Mouse (Mus musculus): ENCODE results near the gene Dnmt1. TPM values are rescaled to one million over a fixed set of nuclear protein-coding genes. Genes with fewer than 3 reads are reported as not detected.

Dnmt1 gene
- polyA plus RNA-seq, 2 experiments = 43.1 to 55.9 TPM

- H3K4me1 ChIP-seq (replicated peaks; ENCODE audit: control insufficient read depth in 2 of 2, insufficient read depth in 2 of 2, low read length in 1 of 2) = peaks cover 4 to 6% of the 10 kb centered on the region in 2 experiments
- peak overlapping the region; percentile 77 for H3K9ac ChIP-seq (replicated peaks)
- WGBS (ENCODE audit: insufficient replicate concordance) = under 1% methylated on average over 69 of the region's 69 CpGs
- peak; percentile 95 to 97 (median 96) for DNase-seq (ENCODE audit: low read depth in 3 of 3, low spot score in 3 of 3)
- TF ChIP-seq EP300 (IDR thresholded peaks at IDR 0.05; ENCODE audit: low read depth) = no peak
- peak; percentile 92 for TF ChIP-seq CTCF (IDR thresholded peaks at IDR 0.05; ENCODE audit: low read depth)
- no peaks in the 10 kb centered on the region for H3K9me3 ChIP-seq (ENCODE audit: control insufficient read depth, low read length)
- peak; percentile 94 for ATAC-seq (ENCODE audit: insufficient read depth)
- peak overlapping the region; percentile 81 for H3K27ac ChIP-seq
- H3K4me3 ChIP-seq (ENCODE audit: insufficient read depth in 1 of 2, low read depth in 2 of 2, low read length in 2 of 2) = peak overlapping the region; percentile 47 to 57
- no peaks in the 10 kb centered on the region for H3K27me3 ChIP-seq (ENCODE audit: control insufficient read depth, insufficient read depth, low read length)
- H3K36me3 ChIP-seq (replicated peaks; ENCODE audit: control insufficient read depth, insufficient read depth, low read depth) = no peaks in the 10 kb centered on the region
- peak overlapping the region; percentile 92 for H3K4me2 ChIP-seq (ENCODE audit: low read depth)
Measured at GRCm38 (mm10) chr9:20878041-20878709, 81.5 kb downstream of the Dnmt1 start.

- H3K9ac ChIP-seq (replicated peaks) = peak overlapping the region; percentile 49
- no peaks in the 10 kb centered on the region for H3K36me3 ChIP-seq (replicated peaks; ENCODE audit: control insufficient read depth, insufficient read depth, low read depth)
- TF ChIP-seq CTCF (IDR thresholded peaks at IDR 0.05; ENCODE audit: low read depth) (peak; percentile 25; the same call in 1 of the 2 replicates), EP300 (IDR thresholded peaks at IDR 0.05; ENCODE audit: low read depth) (no peak)
- 29% methylated on average over 14 of the region's 14 CpGs for WGBS (ENCODE audit: insufficient replicate concordance)
- ATAC-seq (ENCODE audit: insufficient read depth) (no peak), DNase-seq (ENCODE audit: low read depth in 3 of 3, low spot score in 3 of 3) (no peak)
- H3K4me1 ChIP-seq (replicated peaks; ENCODE audit: control insufficient read depth in 2 of 2, insufficient read depth in 2 of 2, low read length in 1 of 2) = peaks cover 4 to 6% of the 10 kb centered on the region in 2 experiments
- peak overlapping the region; percentile 28 to 57 for H3K4me3 ChIP-seq (ENCODE audit: insufficient read depth in 1 of 2, low read depth in 2 of 2, low read length in 2 of 2)
- H3K4me2 ChIP-seq (ENCODE audit: low read depth) = peak overlapping the region; percentile 92
- no peaks in the 10 kb centered on the region for H3K9me3 ChIP-seq (ENCODE audit: control insufficient read depth, low read length)
- H3K27ac ChIP-seq = peak overlapping the region; percentile 48
- no peaks in the 10 kb centered on the region for H3K27me3 ChIP-seq (ENCODE audit: control insufficient read depth, insufficient read depth, low read length)
Measured at GRCm38 (mm10) chr9:20877118-20878040, 82.3 kb downstream of the Dnmt1 start.

GRCm38 (mm10) chr9:20876318-20877117, 83.2 kb downstream of the Dnmt1 start:
- Histone ChIP-seq H3K9ac (replicated peaks) (no peak overlapping the region), H3K27me3 (ENCODE audit: control insufficient read depth, insufficient read depth, low read length) (no peaks in the 10 kb centered on the region), H3K36me3 (replicated peaks; ENCODE audit: control insufficient read depth, insufficient read depth, low read depth) (no peaks in the 10 kb centered on the region), H3K4me3 (ENCODE audit: insufficient read depth in 1 of 2, low read depth in 2 of 2, low read length in 2 of 2) (no peak overlapping the region), H3K9me3 (ENCODE audit: control insufficient read depth, low read length) (no peaks in the 10 kb centered on the region), H3K27ac (no peak overlapping the region), H3K4me1 (replicated peaks; ENCODE audit: control insufficient read depth in 2 of 2, insufficient read depth in 2 of 2, low read length in 1 of 2) (peaks cover 4 to 6% of the 10 kb centered on the region in 2 experiments), H3K4me2 (ENCODE audit: low read depth) (no peak overlapping the region)
- ATAC-seq (ENCODE audit: insufficient read depth) (no peak), DNase-seq (ENCODE audit: low read depth in 3 of 3, low spot score in 3 of 3) (no peak)
- no peak for TF ChIP-seq CTCF (IDR thresholded peaks at IDR 0.05; ENCODE audit: low read depth)
- no peak for TF ChIP-seq EP300 (IDR thresholded peaks at IDR 0.05; ENCODE audit: low read depth)
- WGBS (ENCODE audit: insufficient replicate concordance) = 57% methylated on average over 9 of the region's 9 CpGs

GRCm38 (mm10) chr9:20875021-20875790, 84.5 kb downstream of the Dnmt1 start:
- ATAC-seq (ENCODE audit: insufficient read depth) (no peak), DNase-seq (ENCODE audit: low read depth in 3 of 3, low spot score in 3 of 3) (no peak)
- Histone ChIP-seq H3K4me2 (ENCODE audit: low read depth) (no peak overlapping the region), H3K36me3 (replicated peaks; ENCODE audit: control insufficient read depth, insufficient read depth, low read depth) (no peaks in the 10 kb centered on the region), H3K27me3 (ENCODE audit: control insufficient read depth, insufficient read depth, low read length) (no peaks in the 10 kb centered on the region), H3K27ac (no peak overlapping the region), H3K9ac (replicated peaks) (no peak overlapping the region), H3K9me3 (ENCODE audit: control insufficient read depth, low read length) (no peaks in the 10 kb centered on the region), H3K4me1 (replicated peaks; ENCODE audit: control insufficient read depth in 2 of 2, insufficient read depth in 2 of 2, low read length in 1 of 2) (peaks cover 4 to 6% of the 10 kb centered on the region in 2 experiments), H3K4me3 (ENCODE audit: insufficient read depth in 1 of 2, low read depth in 2 of 2, low read length in 2 of 2) (no peak overlapping the region)
- TF ChIP-seq CTCF (IDR thresholded peaks at IDR 0.05; ENCODE audit: low read depth) (no peak), EP300 (IDR thresholded peaks at IDR 0.05; ENCODE audit: low read depth) (no peak)
- 63% methylated on average over 23 of the region's 23 CpGs for WGBS (ENCODE audit: insufficient replicate concordance)
